Mouse (Mus musculus) liver, embryonic 16.5 days (tissue): Measurements from ENCODE around the gene Faap100. TPM values are rescaled to one million over a fixed set of nuclear protein-coding genes. Genes with fewer than 3 reads are reported as not detected.

Source experiments
- ATAC-seq: fragments of 200-750 bp; cut with Nextera tagmentation; 2 replicates; pipeline ENCODE4 v1.8.0; 2017; ENCODE audit warnings: low read depth, mild to moderate bottlenecking, moderate number of reproducible peaks, moderate library complexity
- H3K27ac ChIP-seq: fragments of 300-500 bp; sonication (generic); 2 replicates; pipeline ENCODE4 v1.5.1; 2014; ENCODE audit warnings: mild to moderate bottlenecking, low read length
- H3K27me3 ChIP-seq: fragments of 300-500 bp; sonication (generic); 2 replicates; pipeline ENCODE4 v1.6.1; 2014; ENCODE audit warnings: low read depth, low read length, mixed read lengths; ENCODE audit not compliant: control insufficient read depth, insufficient read depth
- H3K36me3 ChIP-seq: fragments of 300-500 bp; sonication (generic); 2 replicates; pipeline ENCODE4 v1.6.1; 2014; ENCODE audit warnings: mild to moderate bottlenecking; ENCODE audit not compliant: control insufficient read depth, insufficient read depth
- H3K4me1 ChIP-seq: fragments of 300-500 bp; sonication (generic); 2 replicates; pipeline ENCODE4 v1.6.1; 2014; ENCODE audit warnings: low read depth, low read length, mixed read lengths; ENCODE audit not compliant: control insufficient read depth
- H3K4me2 ChIP-seq: fragments of 300-500 bp; sonication (generic); 2 replicates; pipeline ENCODE4 v1.6.1; 2014; ENCODE audit warnings: low read depth, low read length, mixed read lengths
- H3K4me3 ChIP-seq: fragments of 300-500 bp; sonication (generic); 2 replicates; pipeline ENCODE4 v1.5.1; 2014; ENCODE audit warnings: low read depth, mild to moderate bottlenecking, low read length
- H3K9ac ChIP-seq: fragments of 300-500 bp; sonication (generic); 2 replicates; pipeline ENCODE4 v1.6.1; 2014; ENCODE audit warnings: low read depth, low read length
- H3K9me3 ChIP-seq: fragments of 300-500 bp; sonication (generic); replicated peaks from 2 replicates; pipeline ENCODE4 v1.6.1; 2016; ENCODE audit warnings: low read length; ENCODE audit not compliant: control insufficient read depth
- WGBS: fragments of 180-500 bp; shearing (Covaris S2); extraction: QIAGEN DNeasy Blood & Tissue Kit; methylation state at CpG from one replicate; pipeline ENCODE4 v1.1.7; 2014; ENCODE audit not compliant: insufficient replicate concordance; 5-methylcytosine and 5-hydroxymethylcytosine counted together
- polyA plus RNA-seq: library from polyadenylated mRNA; unstranded; fragments of >200 nt; fragmentation: Nextera tagmentation; extraction: Ambion mirVana; gene quantifications from 2 replicates; pipeline ENCODE4 v1.2.1, GENCODE M21; 2015

Gene Faap100
- polyA plus RNA-seq, 1 experiment from 2014 or later: 6.5 TPM

DNA sequence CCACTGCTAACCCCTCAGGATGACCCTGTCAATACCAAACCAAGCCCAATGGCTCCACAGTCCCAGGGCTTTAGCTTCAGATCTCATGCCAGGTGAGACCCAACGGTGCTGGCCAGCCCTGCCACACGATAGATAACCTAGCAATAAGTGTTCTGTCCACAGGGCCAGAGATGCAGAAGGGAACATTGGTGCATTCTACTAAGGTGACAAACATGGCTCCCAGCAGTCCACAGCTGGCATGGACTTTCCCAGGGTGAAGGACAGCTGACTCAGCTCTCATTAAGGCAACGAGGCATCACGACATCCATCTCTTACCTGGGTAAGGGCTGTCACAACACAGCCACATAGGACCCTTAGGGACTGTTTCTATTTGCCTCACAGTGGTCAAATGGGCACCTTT lies 2.6 kb upstream of the Faap100 start:
- Histone ChIP-seq H3K4me2 (no peak overlapping the region), H3K27me3 (no peaks in the 10 kb centered on the region), H3K36me3 (peaks cover 39% of the 10 kb centered on the region), H3K27ac (no peak overlapping the region), H3K9ac (no peak overlapping the region), H3K4me1 (peaks cover 19% of the 10 kb centered on the region), H3K9me3 (no peaks in the 10 kb centered on the region), H3K4me3 (no peak overlapping the region)
- WGBS: 88% methylated on average over 4 of the region's 4 CpGs
- ATAC-seq: no peak

DNA sequence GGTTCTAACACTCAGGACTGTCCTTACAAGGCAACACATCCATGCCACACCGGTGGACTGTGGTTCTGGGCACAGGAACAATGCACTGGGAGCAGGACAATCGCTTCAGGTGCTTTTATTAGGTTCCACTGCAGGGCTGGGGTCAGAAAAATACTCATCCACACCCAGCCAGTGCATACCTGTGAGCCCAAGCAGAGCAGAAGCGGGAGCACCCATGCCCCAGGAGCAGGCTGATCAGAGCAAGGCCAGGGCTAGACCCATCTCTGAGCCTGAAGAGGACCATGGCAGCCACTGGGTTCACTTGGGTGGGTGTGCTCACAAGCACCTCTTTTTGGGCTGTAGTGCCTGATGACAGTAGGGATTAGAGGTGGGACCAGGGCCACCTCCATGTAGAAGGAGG lies 1.7 kb upstream of the Faap100 start:
- H3K4me3 ChIP-seq: no peak overlapping the region
- H3K9ac ChIP-seq: no peak overlapping the region
- 79% methylated on average over 3 of the region's 3 CpGs for WGBS
- H3K9me3 ChIP-seq: no peaks in the 10 kb centered on the region
- ATAC-seq: no peak
- H3K27ac ChIP-seq: no peak overlapping the region
- no peaks in the 10 kb centered on the region for H3K27me3 ChIP-seq
- no peak overlapping the region for H3K4me2 ChIP-seq
- peaks cover 39% of the 10 kb centered on the region for H3K36me3 ChIP-seq
- H3K4me1 ChIP-seq: peaks cover 19% of the 10 kb centered on the region

DNA sequence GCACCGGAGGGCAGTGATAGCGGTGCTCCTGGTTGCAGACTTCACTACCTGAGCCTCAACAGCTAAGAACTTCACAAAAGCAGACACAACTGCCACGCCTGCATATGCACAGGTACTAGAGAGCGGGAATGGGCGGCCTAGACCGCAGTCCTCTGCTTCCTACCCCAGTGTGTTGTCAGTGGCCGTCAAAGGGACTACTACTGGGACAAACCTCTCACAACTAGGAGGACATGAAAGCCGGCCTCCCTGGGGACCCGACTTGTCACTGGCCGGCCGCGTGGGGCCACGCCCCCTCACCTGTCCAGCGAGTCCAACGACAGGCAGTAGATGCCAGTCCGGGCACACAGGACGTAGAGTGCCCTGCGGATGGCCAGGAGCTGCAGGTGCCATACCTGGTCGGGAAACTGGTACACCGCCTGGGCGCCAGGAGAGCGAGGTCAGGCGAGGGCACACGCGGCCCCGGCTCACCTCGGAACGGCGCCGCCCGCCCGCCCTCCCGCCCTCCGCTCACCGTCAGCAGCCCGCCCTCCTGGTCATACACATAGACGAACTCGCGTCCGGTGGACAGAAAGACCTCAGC lies 443 bp downstream of the Faap100 start:
- Histone ChIP-seq H3K27me3 (no peaks in the 10 kb centered on the region), H3K9ac (peak overlapping the region; percentile 70), H3K4me2 (peak overlapping the region; percentile 99), H3K27ac (peak overlapping the region; percentile 20; the same call in 1 of the 2 replicates), H3K4me1 (peaks cover 19% of the 10 kb centered on the region), H3K9me3 (no peaks in the 10 kb centered on the region), H3K4me3 (peak overlapping the region; percentile 75), H3K36me3 (peaks cover 23% of the 10 kb centered on the region)
- WGBS: 2% methylated on average over 40 of the region's 40 CpGs
- peak; percentile 51 for ATAC-seq

DNA sequence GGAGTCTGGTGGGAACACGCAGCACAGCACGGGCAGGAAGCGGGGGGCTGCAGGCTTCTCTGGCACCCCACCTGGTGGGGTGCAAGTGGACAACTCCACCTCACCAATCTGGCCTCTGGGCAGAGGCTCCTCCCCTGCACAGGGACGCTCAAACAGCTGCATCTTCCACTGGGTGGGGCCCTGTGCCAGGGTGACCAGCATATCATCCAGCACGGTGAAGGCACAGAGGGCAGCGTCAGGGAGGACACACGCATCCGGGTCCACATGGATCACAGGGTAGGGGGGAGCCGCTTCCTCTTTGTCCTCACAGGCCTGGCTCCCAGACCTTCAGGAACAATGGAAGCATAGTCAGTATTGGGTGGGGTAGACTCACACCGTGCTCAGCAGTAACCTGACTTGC lies 1.2 kb downstream of the Faap100 start:
- Histone ChIP-seq H3K27me3 (no peaks in the 10 kb centered on the region), H3K4me2 (no peak overlapping the region), H3K27ac (no peak overlapping the region), H3K9ac (no peak overlapping the region), H3K36me3 (peaks cover 17% of the 10 kb centered on the region), H3K4me1 (peaks cover 19% of the 10 kb centered on the region), H3K9me3 (no peaks in the 10 kb centered on the region), H3K4me3 (peak overlapping the region; percentile 75; the same call in 1 of the 2 replicates)
- no peak for ATAC-seq
- 65% methylated on average over 10 of the region's 10 CpGs for WGBS

DNA sequence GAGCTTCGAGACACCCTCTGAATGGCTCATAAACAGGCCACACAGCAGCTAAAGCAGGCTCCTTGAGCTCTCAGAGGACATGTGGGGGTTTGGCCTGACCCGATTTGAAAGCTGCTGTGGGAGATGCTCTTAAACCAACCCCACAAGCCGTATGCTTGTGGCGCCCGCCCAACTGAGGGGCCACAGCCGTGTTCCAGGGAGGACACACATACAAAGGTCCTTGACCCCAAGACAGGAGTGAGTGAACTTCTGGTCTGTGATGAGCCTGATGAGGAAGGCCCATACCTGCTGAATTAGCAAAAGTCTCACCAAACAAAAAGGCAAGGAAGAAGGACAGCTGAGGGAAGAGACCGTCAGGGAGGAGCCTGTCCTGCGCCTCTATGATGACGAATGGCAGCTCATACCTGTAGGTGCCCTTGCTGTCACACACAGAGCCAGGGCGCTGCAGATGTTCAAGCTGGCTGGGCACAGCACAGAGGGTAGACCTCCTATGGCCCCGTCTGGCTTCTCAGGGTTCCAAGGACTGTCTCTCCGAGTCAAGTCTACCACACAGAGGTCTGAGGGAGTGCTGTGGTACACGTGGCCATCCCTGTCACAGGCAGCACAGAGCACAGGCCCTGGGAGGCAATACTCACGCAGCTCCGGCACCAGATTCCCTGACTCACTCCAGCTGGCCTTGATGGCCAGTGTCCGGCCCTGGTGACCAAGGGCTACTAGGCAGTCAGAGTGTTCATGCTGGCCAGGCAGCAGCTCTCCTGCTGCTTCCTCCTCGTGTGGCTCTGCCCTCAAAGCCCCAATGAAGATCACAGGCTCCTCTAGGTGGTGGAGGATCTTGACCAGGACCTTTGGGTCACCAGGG lies 2.0 kb downstream of the Faap100 start:
- Histone ChIP-seq H3K27me3 (no peaks in the 10 kb centered on the region), H3K4me1 (peaks cover 19% of the 10 kb centered on the region), H3K9me3 (no peaks in the 10 kb centered on the region), H3K4me2 (no peak overlapping the region), H3K36me3 (peaks cover 9% of the 10 kb centered on the region), H3K4me3 (no peak overlapping the region), H3K9ac (no peak overlapping the region), H3K27ac (no peak overlapping the region)
- ATAC-seq: no peak
- 75% methylated on average over 17 of the region's 17 CpGs for WGBS

DNA sequence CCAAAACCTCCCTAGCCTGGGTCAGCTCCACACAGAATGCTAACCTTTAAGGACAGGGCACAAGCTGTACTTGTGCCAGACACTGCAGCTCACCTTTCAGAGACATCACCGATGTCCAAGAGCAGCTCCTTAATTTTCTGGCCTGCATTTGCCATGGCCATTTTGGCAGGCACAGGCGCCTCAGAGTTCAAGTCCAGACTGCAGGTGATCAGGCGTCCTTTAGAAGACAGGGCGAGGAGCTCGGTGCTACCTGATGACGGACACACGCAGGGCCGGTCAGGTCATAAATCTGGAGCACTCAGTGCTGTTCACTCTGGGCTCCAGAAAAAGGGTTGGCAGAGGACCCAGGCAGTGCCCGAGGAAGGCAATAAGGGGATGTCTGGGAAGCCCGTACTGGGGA lies 3.2 kb downstream of the Faap100 start:
- peaks cover 19% of the 10 kb centered on the region for H3K4me1 ChIP-seq
- H3K4me3 ChIP-seq: no peak overlapping the region
- WGBS: 82% methylated on average over 10 of the region's 10 CpGs
- no peak for ATAC-seq
- H3K36me3 ChIP-seq: no peaks in the 10 kb centered on the region; the same call in none of the 2 replicates
- no peak overlapping the region for H3K9ac ChIP-seq
- H3K4me2 ChIP-seq: no peak overlapping the region
- no peaks in the 10 kb centered on the region for H3K9me3 ChIP-seq
- H3K27ac ChIP-seq: no peak overlapping the region
- H3K27me3 ChIP-seq: no peaks in the 10 kb centered on the region

DNA sequence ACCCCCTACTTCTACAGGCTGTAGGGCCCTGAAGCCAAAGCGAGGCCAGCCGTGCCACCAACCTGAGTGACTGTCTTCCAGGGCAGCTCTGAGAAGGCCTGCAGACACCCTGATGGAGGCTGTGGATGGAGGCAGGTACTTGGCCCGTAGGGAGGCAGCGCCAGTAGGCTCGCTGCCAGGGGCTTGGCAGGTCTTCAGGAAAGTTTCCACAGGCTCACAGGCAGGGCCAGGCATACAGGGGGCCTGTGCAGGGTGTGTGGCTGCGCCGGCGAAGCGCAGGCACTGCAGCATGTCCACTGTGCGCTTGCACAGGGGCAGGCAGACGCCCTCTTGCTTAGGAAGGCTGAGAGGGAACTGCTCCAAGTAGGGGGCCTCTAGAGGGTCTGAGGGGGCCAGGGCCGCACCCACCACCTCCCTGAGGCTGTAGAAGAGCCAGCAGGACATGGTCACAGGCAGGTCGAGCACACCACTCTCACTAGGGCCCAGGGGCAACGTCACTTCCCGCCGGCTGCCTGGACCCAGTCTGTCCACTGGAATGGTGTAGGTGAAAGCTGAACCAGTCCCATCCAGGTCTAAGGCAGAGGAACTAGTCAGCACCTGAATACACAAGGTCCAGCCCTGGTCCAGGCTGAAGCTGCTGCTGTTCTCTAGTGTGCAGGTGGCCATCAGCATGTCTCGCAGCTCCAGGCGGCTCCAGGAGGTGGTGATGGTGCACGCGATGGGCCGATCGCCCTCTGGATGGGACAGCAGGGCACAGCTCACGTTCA lies 4.6 kb downstream of the Faap100 start:
- Histone ChIP-seq H3K27ac (no peak overlapping the region), H3K9me3 (no peaks in the 10 kb centered on the region), H3K4me3 (no peak overlapping the region), H3K4me2 (no peak overlapping the region), H3K9ac (no peak overlapping the region), H3K4me1 (peaks cover 14% of the 10 kb centered on the region), H3K36me3 (no peaks in the 10 kb centered on the region; the same call in none of the 2 replicates), H3K27me3 (no peaks in the 10 kb centered on the region)
- ATAC-seq: no peak
- WGBS: 79% methylated on average over 23 of the region's 23 CpGs

DNA sequence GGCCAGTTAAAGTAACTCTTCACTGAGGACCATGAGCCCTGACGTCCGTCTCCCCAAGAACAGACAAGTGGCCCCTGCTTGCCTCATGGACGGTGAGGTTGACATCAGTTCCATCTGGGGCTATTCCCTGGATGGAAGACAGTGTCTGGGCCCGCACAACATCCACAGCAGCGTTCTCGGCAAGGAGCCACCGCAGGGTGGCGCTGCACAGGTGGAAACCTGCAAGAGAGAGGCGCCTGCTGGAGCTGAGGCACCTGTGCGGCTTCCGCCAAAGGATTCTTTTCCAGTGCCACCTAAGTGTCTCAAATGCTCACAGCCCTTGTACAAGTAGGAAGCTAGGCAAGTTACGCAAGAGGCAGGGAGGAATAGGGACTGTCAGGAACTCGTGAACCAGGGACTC lies 5.5 kb downstream of the Faap100 start:
- Histone ChIP-seq H3K27ac (no peak overlapping the region), H3K4me1 (peaks cover 9% of the 10 kb centered on the region), H3K9me3 (no peaks in the 10 kb centered on the region), H3K27me3 (no peaks in the 10 kb centered on the region), H3K4me3 (no peak overlapping the region), H3K36me3 (no peaks in the 10 kb centered on the region; the same call in none of the 2 replicates), H3K4me2 (no peak overlapping the region), H3K9ac (no peak overlapping the region)
- 72% methylated on average over 13 of the region's 13 CpGs for WGBS
- ATAC-seq: no peak
